Mouse (Mus musculus): ENCODE measurements around the gene Pced1b.

The Pced1b gene

DNA sequence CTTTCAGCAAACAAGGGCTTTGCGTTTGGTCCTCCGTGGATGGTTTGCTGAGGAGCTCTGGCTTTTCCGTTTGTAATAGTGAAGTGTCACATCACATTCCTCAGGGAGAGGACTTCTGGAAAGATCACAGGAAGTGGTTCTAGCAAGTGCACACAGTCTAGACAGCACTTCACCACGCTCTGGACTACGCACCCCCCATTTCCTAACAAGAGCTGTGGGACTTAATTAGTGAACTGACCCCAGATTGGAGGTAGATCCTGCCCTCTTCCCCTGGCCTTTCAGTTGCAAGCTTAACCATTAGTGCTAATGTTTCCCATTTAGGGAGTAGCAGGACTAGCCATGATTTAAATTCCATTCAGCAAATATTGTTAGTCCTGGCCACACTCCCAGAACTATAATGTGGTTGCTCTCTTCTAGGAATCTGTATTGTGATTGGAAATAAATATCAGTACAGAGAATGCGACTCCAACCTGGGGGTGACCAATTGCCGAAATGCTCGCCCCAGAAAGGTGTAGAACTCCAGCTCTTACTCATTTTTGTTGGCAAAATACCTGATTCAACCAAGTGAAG lies 10.4 kb downstream of the Pced1b start:
- no peak for DNase-seq (ENCODE audit: low read depth, low spot score)

DNA sequence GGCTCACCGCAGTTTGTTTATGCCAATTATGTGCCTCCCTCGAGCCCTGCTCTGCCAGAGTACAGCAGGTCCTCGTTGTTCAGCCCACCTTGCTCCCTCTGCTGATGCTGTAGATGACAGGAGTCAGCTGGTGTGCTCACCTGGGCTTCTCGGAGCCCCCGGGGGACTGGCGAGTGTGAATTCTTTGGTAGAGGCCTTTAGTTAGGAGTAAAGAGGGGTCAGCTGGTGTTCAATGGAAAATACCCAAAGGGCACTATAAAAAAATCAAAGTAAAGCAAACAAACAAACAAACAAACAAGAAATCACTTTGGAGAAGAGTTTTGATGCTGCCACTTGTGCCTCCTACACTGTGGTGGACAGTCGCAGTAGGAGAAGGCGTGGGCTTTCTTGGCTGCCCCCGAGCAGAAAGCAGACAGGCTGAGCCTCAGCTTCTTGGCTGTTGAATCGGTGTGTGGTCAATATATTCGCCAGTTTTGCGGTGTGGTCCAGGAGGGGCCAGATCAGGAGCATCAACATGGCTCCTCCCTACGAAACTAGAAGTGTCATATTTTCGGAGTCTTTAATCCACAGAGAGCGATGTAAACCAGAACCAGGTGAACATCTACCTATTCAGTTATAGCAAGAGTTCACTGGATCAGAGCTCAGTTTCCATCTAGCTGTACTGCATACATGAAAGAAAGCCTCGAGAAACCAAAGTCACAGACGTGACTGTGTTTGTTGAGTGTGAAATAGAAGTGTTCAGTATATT lies 11.8 kb downstream of the Pced1b start:
- no peak for DNase-seq (ENCODE audit: low read depth, low spot score)

DNA sequence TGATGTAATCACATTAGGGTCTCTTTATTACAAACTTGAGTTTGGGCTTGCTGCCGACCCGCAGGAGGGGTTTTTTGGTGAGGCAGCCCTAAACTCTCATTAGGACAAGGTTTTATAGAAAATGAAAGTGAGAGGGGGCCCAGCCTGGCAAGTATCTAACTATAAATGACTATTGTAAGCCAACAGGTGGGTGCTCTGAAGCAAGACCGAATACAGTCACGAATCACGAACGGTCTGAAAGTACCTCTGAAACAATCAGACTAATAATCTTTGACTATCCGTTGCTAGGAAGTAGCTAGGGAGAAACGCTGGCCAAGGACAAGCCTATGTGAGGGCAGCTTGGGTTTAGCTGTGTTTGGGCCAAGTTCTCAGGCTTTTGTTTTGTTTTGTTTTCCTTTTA lies 12.4 kb downstream of the Pced1b start:
- no peak for DNase-seq (ENCODE audit: low read depth, low spot score)

DNA sequence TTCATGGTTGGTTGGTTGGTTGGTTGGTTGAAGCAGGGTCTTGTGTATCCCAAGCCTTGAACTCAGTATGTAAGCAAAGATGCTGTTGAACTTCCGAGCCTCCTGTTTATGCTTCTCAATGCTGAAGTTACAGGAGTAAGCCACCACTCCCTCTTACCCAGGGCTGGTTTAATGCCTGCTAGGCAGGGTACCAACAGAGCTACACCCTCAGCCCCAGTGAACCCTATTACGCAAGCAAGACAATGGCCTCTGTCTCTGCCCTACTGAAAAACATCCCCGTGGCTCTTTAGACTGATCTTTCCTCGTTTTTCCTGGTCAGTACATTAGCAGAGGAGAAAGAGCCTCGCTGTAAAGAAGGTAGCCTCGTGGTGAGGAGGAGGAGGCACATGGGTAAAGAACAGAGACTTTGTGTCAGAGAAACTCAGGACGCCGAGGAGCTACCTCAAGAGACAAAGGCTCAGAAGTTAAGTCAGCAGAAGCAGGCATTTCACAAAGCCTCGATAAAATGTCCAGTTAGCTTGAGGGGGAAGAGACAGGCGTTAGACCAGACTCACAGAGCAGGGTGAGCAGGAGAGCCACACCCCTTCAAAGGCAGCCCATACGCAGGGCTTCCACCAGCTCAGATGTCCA lies 13.2 kb downstream of the Pced1b start:
- no peak for DNase-seq (ENCODE audit: low read depth, low spot score)

DNA sequence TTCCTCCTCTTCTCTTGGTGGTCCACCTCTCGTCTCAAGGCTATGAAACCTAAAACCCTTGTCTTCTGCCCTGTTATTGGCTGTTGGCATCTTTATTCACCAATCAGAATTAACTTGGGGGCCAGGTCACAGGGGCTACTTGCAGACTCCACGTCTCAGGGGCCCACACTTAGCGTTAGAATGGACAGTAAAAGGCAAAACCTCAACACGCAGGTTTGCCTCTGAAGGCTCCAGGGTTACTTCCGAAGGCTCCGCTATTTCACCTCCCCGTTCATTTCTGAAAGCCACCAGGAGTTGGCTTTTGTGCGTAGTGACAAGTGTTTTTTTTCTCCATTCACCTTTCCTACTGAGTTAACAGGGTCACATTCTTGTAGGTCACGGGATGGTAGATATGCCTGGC lies 15.3 kb downstream of the Pced1b start:
- no peak for DNase-seq (ENCODE audit: low read depth, low spot score)

DNA sequence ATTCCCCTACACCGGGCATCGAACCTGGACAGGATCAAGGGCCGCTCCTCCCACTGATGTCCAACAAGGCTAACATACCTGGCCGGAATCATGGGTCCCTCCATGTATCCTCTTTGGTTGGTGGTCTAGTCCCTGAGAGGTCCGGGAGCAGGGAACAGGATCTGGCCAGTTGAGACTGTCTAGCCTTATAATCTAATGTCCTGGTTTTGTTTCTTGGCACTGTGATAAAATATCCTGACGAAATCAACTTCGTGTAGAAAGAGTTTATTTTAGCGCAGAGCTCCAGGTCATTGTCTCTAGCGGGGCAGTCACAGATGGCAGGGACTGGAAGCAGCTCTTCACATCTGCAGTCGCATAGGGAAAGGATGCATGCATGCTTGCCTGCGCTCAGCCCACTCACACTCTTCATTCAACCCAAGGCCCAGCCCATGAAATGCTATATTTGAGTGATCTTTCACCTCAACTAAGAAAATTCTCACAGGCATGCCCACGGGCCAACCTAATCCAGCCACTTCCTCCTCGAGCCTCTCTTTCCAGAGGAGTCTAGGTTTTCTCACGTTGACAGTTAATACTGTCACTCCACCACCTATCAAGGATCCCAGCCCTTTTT lies 19.4 kb downstream of the Pced1b start:
- DNase-seq (ENCODE audit: low read depth, low spot score) = no peak

DNA sequence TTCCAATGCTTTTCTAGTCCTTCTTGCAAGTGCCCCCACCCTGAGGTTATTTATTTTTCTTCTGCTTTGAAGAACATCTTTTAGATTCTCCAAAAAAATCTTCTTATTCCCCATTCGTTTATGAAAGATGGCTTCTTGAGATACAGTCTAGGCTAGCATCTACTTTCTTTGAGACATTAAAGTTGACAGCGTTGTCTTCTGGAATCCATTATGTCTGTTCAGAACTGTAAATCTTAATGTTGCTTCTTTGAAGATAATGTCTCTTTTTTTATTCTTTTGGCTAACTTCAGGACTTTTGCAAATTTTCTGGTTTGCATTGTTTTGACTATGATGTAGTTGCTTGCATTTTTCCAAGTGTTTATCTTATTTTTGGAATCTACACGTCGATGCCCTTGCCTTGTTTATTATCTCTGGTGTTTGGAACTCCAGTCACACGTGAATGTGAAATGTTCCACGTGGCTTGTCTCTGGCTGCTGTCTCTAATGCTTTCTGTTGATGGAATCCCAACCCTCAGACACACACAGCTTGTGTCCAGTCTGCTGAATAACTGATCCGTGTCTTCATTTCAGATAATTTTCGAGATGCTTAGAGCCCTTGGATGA lies 20.3 kb downstream of the Pced1b start:
- DNase-seq (ENCODE audit: low read depth, low spot score) = no peak

DNA sequence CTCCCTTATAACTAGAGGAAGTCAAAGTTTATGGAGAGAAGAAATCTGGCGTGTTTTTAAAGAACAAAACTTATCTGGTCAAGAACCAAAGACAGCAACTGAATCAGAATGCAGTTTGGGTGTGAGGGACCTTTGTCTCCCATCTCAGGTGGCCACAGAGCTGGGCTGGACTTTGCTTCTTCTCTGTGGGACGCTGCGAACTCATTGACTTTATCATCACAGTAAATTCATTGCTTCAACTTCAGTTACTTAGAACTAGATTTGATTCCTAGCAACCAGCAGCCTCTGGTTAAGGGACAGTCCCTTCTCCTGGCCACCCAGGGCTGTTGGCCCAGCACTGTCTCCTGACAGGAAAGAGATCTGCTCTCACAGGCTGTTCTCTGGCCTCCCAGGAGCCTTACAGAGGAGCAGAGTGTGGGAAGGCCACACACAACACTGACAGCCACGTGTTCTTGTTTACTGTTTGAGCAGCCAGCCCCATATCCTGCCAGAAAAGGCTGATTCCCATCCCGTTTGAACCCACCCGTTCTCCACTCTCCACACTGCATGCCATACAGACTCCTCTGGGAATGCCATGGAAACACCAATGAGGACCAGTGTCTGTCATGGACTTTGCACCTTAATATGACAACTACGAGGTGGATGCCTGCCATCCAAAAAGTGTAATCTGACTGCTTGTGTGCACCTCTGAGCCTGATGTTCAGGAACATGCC lies 25.2 kb downstream of the Pced1b start:
- no peak for DNase-seq (ENCODE audit: low read depth, low spot score)

DNA sequence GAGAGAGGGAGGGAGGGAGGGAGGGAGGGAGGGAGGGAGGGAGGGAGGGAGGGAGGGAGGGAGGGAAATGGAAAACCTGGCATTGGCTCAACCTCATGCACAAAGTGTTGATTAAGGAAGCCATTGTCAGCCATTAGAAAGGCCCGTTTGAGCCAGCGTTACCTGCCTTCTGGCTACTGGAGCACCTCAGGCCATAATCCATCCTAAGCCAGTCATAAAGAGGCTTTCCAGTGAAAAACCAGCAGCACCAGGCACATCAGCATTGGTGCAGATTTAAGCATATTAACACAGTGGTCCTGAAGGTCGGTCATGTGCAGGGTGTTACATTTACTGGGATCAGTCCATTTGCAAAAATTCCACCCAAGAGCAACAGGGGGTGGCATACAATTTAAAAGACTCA lies 25.9 kb downstream of the Pced1b start:
- DNase-seq (ENCODE audit: low read depth, low spot score) = no peak

DNA sequence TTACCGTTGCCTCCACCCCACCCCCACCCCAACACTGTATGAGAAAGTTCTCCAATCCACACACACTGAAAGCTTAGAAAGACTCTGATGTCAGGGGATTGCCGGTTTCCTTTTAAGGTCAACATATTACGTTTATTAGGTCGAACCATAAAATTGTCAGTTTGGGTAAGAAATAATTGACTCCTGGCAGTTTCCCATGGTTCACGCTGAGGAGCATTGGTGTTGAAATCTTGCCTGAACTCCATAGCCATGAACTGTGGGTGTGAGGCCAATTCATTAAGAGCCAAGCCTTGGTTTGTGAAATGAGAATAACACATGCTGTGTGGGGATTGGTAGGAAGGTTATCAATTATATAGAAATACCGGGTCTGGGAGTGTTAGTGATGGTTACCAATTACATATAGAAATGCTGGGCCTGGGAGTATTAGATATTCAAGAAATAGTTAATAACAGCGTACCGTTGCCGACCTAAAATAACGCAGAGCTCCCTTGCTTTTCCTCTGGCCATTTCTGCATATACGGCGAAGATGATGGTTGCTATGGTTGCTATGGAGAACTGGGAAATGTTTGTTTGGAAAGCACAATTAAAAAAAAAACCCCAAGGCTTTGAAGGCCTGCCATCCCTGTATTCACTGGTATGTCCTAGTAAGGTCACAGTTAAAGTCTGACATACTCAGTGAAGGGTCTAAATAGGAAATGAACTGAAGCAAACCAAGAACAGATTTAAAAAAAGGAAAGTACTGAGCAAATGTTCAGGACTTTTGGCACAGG lies 28.9 kb downstream of the Pced1b start:
- DNase-seq (ENCODE audit: low read depth, low spot score) = no peak

DNA sequence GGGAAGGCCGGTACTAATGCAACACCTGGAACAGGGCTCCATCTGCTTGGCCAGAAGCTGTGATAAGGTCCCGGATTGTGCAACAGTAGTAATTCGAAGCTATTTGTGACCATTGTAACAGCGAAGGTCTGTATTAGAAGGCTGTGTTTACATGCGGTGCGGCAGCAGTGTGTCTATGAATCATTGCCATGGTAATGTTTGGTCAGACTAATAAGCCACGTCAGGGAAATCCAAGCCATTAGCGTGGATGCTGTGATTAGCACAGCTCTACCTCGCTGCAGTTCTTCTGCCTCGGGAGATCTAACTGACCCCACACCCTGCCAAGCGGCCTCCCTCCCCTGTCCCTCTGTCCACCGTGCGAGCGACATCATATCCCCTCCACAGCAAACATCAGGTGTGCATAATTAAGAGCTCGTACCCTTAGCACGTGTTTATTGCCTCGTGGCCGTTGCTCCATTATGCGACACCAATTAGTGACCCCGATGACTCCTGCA lies 29.8 kb downstream of the Pced1b start:
- DNase-seq (ENCODE audit: low read depth, low spot score) = no peak

DNA sequence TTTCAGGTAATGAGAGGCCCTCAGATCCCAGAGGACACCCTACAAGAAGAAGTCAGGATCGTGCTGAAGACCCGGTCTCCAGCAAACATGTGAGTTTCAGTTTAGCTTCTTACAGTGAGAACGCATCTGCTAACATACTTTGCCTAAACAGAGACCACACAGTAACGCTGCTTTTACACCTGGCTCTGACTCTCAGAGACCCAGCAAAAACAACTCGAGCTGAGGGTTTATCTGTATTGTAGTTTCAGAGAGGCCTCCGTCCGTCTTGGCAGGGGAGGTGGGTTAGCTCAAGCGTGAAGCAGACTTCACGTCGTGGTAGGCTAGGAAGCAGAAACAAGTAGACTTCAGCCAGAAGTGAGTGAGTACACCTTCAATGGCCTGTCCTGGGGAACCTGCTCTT lies 30.4 kb downstream of the Pced1b start:
- DNase-seq (ENCODE audit: low read depth, low spot score) = no peak

DNA sequence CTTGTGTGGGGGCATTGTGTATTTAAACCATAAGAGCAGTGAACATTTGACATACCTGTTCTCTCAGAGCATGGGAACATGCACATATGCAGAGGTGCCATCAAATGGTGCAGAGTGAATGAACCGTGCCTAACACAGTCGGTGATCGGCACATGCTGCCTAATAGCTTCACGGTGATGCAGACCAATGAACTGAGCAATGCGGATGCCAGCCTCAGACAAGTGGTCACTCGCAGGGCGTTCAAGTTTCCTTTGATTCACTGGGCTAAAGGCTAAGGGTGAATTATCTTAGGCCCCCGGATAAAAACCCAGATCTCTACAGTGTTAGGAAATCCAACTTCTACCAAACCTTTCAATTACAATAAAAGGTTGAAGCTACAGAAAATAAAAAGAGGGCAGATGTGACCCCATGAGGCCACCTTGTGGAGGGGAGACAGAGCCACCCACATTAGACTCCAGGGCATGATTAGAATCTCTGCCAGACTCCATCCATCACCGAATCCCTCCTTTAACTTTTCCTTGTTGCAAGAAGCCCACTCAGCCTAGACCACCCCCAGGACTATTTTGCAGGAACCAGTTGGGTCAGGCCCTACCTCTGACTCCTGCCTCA lies 31.5 kb downstream of the Pced1b start:
- no peak for DNase-seq (ENCODE audit: low read depth, low spot score)

DNA sequence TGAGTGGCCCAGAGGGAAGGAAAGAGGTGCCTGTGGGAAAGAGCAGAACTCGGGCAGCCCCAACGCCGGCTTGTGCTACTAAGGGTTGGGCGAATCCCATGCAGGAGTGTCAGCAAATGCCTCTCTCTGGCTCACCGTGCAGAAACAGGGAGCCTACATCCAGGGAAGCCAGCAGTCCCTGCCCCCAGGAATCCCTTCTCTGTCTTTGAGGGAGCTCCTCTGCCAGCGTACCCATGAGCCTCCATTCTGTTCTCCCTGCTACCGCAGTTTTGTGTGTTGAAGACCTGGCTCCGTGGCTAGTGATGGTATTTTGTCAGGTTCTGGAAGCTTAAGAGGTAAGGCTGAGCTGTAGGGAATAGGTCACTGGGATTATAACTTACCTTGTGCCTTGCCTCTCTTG lies 33.2 kb downstream of the Pced1b start:
- no peak for DNase-seq (ENCODE audit: low read depth, low spot score)

DNA sequence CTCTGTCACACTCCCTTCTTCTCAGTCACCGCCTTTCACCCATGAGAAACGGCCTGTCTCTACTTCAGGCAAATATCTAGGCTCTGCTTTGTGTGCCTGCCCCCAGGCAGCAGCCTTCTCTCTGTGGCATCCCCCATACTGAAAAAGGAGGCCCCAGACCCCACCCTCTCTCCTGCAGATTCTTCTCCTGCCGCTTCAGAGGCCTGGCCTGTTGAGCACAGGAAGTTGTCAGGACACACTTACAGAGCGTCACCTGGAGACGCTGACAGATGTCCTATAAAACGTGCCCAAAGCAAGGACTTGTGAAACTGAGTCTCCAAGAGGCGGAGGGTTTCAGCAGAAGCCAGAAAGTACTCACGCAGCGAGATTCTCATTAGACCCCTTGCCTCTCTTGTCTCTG lies 33.9 kb downstream of the Pced1b start:
- DNase-seq (ENCODE audit: low read depth, low spot score) = no peak

DNA sequence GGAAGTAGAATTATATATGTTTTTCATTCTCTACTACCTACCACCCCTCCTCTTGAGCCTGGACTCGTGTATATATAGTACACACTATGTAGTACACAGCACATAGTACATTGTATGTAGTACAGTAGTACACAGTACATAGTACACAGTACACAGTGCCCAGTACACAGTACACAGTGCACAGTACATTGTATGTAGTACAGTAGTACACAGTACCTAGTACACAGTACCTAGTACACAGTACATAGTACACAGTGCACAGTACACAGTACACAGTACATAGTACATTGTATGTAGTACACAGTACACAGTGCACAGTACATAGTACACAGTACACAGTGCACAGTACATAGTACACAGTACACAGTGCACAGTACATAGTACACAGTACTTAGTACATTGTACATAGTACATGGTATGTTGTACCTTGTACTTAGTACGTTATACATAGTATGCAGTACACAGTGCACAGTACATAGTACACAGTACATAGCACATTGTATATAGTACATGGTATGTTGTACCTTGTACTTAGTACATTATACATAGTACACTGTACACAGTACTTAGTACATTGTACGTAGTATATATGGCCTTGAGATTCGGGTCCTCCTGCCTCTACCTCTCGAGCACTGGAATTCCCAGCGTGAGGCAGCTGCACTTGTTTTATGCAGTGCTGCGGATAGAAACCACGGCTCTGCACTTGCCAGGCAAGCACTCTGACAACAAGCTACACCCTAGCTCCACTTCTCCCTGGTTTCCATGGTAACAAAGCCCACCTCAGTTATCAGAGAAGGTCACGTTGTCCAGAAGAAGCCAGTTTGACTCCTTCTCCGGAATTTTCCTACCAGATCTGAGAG lies 35.0 kb downstream of the Pced1b start:
- DNase-seq (ENCODE audit: low read depth, low spot score) = no peak

DNA sequence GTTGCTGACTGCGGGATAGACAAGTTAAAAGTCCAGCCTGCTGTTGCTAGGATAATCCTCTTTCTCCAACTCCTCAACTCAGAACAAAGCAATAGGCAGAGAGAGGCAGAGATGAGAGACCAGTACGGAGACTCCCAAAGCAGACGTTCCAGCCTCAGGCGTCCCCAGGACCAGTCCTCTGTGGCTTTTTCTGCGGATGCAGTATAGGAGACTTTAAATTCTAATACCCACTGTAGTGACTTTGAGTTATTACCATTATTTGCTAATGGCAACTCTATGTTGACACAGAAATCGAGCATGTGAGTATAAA lies 35.6 kb downstream of the Pced1b start:
- no peak for DNase-seq (ENCODE audit: low read depth, low spot score)

DNA sequence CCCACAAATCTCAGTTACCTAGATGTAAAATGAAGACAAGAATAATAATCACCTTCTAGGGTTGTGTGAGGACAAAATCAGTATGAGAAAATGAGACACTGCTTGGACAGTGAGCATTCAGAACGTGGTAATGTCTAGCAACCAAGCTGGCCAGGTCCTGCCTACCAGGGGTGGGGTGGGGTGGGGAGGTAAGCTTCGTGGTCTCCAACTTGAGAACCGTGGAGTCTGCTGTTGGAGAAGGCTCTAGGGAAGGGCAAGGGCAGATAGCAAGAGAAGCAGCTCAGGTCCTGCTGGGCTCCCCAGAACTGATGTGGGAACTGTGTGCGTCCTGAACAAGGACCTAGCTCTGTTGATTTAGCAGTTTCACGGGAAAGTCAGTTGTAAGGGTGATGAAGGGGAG lies 37.3 kb downstream of the Pced1b start:
- DNase-seq (ENCODE audit: low read depth, low spot score) = no peak

DNA sequence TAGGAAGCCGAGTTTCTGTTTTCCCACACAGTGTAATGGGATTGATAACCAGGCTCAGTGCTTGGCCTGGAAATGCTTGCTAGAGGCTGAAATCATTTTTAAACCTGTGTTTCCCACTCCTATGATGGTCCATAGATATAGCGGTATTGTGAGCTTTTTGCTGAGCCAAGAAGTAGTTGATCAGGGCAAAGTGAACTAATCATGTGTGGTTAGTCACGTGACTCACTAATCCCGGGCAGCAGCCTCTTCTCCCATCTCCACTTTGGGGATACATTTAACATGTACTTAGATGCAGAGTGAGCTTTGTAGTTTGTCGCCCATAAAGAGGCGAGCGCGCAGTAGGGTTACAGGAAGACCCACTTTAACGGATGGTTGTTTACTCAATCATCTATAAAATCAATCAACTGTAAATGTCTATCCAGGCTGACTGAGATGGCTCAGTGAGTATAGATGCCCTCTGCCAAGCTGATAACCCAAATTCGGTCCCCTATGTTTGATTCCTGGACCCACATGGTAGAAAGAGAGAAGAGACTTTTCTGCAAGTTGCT lies 38.8 kb downstream of the Pced1b start:
- no peak for DNase-seq (ENCODE audit: low read depth, low spot score)

All from telencephalon, adult 2 months (tissue).